Mouse (Mus musculus): ENCODE measurements around the gene Cdh18.
A peak's percentile ranks its signal among the peaks of the same experiment; 100 is the strongest.
"Not testable (repeated sequence)": the region's sequence is repeated elsewhere in the genome, so short reads cannot be mapped to it uniquely, and the experiment has no call there.

The Cdh18 gene

DNA sequence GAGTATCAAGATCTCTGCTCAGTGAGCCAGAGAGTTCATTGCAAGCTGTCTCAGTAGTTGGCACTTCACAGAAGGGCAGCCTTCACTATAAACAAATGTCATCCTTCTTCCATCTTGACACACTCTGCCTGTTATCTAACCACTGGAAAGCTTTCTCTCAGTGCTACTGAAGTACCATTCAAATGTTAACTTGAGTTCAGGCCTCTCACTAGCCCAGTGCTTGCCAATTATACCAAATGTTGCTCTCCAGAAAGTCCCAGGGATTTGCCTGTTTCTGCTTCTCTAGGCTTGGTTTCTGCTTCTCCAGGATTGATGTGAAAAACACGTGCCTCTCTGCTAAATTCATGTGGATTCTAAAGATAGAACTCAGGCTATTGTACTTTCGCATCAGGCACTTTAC is 681.8 kb downstream of the Cdh18 start:
- DNase-seq = peak; percentile 65

DNA sequence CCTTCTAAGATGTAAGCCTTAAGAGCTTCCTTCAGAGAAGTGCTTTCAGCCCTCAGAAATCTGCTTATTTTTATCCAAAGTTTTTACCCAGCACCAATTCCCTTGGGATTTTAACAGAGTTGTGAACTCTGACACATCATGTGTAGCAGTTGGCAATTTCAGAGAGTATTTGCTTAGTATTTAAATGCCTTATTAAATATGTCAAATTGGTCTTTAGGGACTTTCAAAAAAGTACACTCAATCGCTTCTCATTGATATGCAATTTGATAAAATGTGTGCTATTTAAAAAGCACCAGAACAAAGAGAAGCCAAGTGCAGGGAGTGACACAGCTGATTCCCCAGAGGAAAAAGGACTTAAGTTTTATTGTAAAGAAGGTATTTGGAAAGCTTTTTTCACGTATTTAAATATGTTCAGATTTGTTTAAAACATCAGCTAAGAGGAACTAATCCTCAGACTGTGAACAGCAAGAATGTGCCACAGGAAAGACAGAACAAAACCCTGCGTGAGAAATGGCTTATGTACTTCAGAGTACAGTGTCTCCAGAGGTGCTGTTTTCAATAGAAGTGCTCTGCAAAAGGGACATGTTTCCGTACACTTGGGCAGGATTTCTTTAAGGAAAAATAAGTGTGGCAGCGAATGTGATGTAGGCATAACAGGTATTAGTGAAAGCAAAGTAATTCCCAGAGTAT is 709.1 kb downstream of the Cdh18 start:
- no peak for DNase-seq

DNA sequence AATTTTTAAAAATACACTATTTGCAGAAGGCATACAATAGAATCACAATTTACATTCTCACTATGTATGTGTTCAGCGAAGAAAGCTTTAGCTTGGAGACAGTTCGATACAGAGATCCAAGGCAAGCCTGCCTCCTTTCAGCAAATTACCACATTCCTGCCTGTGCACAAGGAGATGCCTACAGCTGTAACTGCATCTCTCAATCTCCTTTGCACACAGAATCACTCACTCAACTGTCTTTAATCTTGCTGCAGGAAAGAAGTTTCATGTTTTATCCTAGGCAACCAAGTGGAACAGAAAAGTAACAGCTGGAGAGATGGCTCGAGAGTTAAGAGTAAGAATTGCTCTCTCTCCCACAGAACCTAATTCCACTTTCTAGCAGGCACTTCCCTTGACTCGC is 729.6 kb downstream of the Cdh18 start:
- DNase-seq = no peak

DNA sequence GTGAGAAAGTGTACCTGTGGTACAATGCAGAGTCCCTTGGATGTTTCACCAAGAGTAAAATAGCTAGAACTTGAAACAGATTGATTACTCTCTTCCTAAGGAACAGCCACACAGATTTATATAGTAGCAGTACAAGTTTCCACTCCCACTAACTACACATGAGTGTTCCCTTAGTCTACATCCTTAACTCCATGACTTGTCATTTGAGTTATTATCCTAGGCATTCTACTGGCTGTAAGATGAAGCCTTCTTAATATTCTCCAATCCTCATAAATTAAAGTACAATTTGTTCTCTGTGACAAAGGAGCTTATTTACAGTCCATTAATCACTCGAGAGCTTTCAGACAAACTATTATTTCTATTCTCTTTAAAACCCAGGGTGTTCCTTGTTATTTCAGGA is 756.2 kb downstream of the Cdh18 start:
- DNase-seq = no peak

DNA sequence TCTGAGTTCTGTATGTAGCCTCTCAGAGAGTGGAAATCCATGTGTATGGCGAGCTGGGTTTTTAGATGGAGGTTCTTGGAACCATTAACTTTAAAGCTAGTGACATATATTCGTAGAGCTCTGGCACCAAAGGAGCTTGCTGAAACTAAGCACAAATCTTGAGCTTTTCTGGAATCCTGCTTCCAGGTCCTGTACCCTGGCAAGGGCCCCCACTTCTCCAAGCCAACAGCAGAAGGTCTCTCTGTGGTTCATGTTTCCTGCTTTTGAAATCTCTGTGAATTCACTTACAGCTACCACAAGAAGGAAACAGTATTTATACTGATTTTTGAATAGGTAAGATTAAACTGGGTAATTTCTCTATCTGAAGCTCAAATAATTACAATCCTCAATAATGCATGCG is 767.9 kb downstream of the Cdh18 start:
- peak; percentile 76 for DNase-seq

DNA sequence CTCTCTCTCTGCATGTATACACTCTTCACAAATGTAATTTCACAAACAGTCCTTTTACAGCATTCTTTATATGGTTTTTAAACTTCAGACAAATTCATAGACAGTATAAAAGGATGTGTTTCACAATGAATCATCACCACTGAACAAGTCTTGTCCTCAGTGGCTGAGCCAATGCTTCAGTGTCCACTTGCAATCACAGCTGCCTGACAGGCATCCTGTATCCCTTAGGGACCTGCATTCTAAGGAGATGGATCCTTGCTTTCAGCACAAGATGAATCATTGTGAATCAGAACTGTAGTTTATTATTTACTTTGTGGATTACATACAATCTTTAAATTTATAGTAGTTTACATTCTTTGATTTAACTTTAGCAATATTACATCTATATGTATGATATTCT is 768.6 kb downstream of the Cdh18 start:
- DNase-seq = no peak

DNA sequence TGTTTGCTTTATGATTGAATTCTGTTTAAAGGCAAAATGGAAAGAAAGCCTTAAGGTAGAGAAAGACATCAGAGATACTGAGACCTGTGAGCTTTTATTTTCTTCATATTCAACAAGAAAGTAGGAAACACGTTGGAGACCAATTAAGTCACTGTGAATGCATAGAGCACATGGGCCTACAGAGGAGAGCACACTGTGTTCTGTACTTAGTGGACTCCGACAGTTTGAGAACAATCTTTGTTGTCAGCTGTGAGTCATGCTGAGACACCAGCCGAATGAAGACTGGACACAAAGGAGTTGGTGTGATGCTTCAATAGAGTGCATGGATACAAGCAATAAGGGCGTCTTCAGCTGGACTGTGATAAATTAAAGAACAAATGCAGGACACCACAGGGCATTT is 791.5 kb downstream of the Cdh18 start:
- DNase-seq = not testable (repeated sequence)

DNA sequence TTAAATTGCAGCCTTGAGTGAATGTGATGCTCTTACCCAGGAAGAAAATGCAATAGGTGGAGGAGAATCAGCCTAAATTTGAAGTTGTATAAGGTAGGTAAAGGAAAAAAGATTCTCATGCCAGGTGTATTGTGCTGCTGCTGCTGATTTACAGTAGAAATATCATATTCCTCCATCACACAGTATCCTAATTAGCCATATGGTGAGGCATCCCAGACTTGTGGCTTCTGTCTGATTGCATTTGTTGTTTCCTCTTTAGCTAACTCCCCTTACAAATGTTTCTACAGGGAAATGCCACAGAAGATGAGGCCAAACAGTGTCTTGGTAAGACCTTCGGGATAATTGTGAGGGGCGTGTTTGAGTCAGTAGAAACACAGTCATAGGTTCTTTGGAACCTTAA is 802.3 kb downstream of the Cdh18 start:
- DNase-seq = peak; percentile 65

DNA sequence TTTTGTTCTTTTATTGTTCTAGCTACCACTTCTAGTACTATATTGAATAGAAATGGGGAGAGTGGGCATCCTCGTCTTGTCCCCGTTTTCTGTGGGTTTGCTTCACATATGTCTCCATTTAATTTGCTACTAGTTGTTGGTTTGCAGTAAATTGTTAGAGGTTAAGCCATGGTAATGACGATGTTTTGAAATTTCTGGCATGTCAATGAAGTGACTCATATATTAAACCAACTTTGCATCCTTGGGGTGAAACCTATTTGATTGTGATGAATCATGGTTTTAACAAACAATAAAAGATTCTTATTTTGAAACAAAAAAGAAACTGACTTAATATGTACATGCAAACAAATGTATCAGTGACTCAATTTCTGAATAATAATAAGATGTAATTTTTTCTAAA is 817.5 kb downstream of the Cdh18 start:
- no peak for DNase-seq

DNA sequence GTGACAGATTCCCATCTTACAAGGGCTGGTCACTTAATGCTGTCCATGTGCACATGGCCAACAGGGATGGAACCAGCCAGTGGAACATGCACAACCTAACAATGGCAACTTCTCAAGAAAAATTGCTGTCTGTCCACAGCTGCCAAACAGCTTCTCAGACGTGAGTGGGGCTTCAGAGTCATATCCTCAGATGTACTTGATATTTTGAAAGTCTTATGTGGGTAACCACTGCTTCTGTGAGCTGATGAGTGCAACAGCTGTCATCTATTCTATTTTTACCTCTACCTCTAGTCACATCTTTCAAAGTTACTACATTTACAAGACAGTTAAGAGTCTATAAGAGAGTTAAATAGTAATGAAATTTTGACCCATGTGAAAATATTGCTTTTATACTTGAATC is 818.9 kb downstream of the Cdh18 start:
- DNase-seq = no peak

DNA sequence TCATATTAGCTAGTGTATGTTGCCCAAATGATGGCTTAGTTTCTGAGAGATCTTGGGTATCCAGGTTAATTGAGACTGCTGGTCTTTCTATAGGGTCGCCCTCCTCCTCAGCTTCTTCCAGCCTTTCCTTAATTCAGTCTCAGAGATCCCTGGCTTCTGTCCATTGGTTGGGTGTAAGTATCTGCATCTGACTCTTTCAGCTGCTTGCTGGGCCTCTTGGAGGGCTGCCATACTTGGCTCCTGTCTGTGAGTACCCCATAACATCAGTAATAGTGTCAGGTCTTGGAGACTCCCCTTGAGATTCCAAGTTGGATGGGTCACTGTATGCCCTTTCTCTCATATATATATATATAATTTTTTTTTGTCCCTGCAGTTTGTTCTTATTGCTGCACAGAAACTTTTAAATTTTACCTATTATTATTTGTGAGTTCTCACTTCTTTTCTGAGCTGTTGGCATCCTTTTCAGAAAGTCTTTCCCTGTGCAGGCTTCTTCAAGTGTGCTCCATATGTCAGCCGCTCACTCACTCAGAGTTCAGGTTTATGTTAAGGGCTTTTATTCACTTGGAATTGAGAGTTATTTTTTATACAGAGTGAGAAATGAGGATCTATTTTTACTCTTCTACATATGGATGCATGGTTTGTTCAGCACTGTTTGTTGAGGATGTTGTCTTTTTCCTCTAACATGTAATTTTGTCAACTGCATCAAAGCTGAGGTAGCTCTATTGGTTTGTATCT is 829.4 kb downstream of the Cdh18 start:
- no peak for DNase-seq

DNA sequence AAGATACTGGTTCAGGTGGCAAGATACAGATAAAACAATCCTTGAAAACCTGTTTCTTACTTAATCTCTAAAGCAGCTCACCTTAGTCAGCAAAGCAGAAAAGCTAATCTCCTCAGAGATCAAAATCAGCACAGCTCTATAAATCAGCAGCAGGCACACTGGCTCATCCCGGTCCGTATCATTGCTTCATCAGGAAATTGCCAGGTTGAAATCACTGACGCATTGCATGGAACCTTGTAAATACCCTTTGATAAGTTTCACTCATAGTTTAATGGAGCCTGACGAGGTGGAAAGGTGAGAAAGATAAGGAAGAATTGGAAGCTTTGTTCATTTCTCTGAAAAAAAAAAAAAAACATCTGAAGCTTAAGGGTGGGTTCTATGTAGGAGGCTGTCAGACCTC is 837.0 kb downstream of the Cdh18 start:
- DNase-seq = no peak

DNA sequence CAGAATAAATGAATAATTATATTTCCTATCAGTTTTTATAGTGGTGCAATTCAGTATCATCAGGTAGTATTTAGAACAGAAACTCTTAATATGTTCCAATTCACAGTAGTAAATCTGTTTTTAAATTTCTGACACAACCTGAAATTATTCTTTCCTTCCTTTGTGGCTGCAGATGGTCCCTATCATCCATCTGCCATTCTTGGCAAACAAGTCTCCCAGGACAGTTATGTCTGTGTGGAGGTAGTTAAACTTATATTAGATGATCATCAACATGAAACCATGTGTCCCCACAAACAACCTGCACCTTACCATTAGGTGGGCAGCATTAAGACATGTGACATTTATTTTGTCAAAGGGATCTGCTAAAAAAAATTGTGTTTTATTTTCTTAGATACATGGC is 847.8 kb downstream of the Cdh18 start:
- DNase-seq = peak; percentile 97

DNA sequence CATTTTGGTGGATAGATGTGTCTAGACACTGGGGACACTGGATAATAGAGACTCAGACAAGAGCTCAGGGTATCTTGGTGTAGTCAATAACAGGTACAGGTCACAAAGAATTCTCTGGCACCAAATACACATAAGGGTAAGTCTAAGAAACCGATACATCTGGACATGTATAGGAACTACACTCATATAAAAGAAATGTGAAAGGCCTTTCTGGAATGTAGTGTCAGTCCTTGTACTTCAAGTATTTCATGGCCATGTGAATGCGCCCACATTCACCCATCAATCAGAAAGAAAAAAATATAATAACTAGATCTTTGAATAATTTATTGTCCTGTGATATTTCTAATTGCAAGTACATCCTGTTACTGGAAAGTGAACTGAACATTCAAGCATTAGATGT is 855.0 kb downstream of the Cdh18 start:
- no peak for DNase-seq

DNA sequence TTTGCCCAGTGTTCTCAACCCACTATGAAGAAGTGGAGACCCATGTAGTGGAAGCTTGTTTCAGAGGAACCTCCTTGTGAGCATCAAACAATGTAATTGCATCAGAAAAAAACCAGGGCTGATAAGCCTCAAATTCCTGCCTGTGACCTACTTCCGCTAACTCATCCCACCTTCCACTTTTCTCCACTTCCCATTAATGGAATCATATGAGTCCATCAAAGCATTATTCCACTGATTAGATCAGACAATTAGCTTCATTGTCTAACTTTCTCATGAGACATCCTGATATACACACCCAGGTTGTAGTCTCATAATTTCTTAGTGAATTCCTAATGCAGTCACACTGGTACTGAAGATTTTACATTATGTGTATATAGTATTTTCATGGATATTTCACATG is 859.4 kb downstream of the Cdh18 start:
- no peak for DNase-seq

DNA sequence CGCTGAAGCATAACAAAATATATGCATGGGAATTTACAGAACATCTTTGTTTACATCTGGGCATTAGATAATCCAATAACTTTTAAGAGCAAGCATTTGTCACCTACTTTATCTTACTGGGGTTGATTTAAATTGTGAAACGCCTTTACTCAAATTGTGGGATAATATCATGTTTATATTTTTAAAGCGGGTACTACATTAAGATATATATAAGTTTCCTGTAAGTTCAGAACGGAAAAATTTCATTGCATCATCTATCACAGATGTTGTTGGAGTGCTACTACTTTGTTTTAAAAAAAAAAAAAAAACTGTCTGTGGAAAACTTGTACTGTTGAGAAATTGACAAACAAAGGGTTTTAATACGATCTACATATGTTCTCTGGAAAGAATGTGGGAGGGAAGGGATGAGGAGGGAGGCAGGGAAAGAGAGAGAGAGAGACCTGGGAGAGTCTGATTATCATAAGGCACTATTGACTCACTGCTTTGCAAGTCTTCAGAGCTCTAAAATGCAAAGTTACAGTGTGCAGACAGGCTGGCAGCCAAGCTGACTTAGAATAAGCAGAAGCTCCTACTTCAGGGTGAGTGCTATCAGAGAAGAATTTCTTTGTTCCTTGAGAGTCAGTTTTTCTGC is 867.7 kb downstream of the Cdh18 start:
- no peak for DNase-seq

DNA sequence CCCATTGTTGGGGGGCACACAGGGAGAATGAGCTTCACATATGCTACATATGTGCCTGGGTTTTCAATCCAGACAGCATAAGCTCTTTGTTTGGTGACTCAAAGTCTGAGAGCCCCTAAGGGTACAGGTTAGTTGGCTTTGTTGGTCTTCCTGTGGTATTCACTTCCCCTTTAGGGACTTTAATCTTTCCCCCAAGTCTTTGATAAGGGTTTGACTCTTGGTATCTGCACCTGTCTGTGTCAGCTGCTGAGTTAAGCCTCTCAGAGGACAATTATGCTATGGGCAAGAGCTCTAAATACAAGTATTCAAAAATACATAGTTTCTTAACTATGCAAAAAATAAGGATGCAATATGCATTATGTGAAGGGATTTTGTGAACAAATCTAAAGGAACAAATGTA is 869.3 kb downstream of the Cdh18 start:
- no peak for DNase-seq

DNA sequence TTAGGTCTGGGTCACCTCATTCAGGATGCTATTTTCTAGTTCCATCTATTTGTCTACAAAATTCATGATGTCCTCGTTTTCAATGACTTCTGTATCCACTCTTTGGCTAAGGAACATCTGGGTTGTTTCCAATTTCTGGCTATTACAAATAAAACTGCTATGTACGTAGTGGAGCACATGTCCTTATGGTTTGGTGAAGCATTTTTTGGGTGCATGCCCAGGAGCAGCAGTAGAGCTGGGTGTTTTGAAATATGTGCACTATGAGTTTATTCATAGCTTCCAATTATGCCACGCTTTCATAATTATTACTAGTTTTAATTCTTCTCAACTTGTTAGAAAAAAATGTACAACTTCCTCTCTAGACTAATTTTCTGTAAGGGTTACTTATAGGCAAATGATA is 871.2 kb downstream of the Cdh18 start:
- DNase-seq = peak; percentile 94

DNA sequence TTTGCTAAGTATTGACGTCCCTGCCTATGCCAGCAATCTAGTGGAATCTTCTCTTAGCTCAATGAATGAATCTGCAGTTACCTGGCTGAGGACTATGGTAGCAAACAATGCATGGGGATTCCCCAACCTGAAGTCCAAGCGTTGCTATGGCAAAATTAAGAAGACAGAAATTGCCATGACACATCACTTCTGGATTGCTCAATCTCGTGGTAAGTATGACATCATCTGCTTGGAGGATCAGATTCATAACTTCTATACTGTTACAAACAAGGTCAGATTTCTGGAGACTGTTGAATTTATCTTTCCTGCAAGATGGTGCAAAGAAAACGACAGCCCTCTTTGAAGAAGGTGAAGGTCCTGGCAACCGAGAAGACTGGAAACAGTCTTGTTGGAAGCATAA is 881.2 kb downstream of the Cdh18 start:
- DNase-seq = no peak

DNA sequence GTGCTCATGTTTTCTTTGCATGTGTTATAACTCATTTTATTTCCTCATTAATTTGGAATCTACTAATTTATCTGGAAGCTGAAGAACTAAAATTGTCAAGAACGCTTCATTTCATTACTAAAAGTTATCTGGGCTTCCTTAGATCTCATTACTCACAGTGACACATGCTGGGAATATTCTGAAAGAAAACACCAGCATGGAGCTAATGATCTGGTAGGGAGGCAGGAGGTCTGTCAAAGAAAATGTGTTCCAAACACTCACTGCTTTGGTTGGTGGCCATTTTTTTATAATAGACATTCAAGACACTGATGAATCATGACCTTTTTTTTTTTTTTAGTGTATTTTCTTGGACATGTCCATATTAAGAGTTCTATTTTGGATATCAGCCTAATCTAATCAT is 899.7 kb downstream of the Cdh18 start:
- peak; percentile 60 for DNase-seq

DNA sequence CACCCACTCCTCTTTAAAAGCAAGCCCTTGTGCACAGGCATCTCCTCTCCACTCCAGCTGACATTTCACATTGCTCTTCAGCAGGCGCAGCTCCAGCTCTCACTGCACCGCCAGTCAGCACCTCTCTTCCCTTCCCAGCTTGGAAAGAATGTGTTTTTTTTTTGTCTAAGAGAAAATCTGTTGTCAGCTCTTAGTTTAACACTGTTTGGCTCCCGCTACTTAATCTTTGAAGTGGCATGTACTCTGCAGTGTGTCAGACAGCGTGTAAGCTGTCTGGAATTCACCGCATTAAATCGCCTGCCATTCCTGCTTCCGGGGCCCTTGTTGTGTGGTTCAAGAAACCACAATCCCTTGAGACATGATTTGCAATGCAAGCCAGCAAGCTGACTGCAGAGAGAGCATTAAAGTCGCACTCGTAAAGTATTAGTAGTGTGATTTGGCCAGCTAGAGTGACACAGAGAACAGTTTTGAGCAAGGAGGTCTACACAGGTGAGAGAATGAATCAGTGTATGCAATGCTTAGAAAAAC is 903.3 kb downstream of the Cdh18 start:
- DNase-seq = peak; percentile 70

DNA sequence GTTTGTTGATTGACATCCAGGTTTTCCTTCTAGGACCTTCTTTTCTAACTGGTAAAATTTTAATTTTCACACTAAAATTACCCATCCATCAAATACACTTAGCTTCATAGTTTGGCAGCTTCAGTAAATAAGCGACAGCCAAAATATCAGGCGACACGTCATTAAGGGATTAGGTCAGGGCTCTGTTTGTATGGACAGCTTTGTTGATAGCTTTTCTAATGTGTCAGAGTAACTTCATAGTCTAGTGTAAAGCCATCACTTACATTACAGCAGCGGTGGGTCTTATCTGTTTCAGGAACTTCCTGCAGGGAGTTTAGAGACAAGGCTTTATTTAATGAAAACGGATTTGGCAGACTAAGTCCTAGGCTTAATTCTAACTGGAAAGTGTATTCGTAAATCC is 904.5 kb downstream of the Cdh18 start:
- no peak for DNase-seq

DNA sequence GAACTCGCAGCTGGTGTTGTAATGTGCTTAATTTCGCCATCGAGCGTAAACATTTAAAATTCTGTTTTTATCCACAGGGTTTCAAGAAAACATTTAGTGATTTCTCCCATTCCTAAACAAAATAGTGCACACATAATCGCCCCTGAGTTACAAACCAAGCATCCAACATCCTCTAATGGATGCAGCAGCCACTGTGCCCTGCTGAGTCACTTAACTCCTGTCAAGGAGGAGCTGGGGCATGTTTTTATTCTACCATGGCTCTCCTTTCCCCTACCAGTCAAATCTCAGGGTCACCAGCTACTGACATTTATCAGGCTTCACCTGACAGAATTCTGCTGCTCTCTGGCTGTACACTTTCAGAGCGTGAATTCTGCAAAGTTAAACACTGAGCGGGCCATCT is 906.5 kb downstream of the Cdh18 start:
- DNase-seq = no peak

DNA sequence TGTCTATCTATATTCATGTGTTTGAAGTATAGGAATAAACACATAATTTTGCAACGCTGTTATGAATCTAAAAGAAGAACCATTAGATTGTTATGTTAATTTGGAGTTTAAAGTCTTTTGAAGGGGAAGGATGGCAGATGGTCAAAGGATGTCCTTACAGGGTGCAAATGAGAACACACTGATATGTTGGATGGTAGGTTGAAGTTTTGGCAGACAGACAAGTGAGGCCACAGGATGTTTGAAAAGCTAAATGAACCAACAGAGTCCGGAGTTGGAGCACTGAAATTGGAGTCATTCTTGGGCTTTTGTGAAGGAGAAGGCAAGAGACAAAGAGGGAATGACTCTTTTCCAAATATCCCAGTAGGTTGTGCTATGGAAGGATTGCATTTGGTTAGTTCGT is 908.6 kb downstream of the Cdh18 start:
- DNase-seq = peak; percentile 99
